Mouse (Mus musculus) bone marrow, adult 2 months (tissue): ENCODE results near the gene Fadd. TPM values are rescaled to one million over a fixed set of nuclear protein-coding genes. Genes with fewer than 3 reads are reported as not detected.

Experiments
- H3K27ac ChIP-seq: fragments of 200-500 bp; 2 replicates; pipeline ENCODE4 v1.5.1; 2012; ENCODE audit warnings: low read depth, mild to moderate bottlenecking, control low read depth, inconsistent platforms, low read length; ENCODE audit not compliant: control insufficient read depth, poor library complexity, insufficient read depth
- H3K4me1 ChIP-seq: fragments of 200-500 bp; 2 replicates; pipeline ENCODE4 v1.6.1; 2011; ENCODE audit warnings: low read length; ENCODE audit not compliant: control insufficient read depth, insufficient read depth
- H3K4me3 ChIP-seq: fragments of 200-500 bp; replicated peaks from 2 replicates; pipeline ENCODE3; 2011; ENCODE audit warnings: mild to moderate bottlenecking, low read depth, low read length, control low read depth; ENCODE audit not compliant: control insufficient read depth
- CTCF ChIP-seq: fragments of 200-500 bp; IDR thresholded peaks from 2 replicates; pipeline ENCODE4 v1.5.1; 2011; ENCODE audit warnings: low read length, control low read depth; ENCODE audit not compliant: control insufficient read depth, insufficient read depth
- POLR2A ChIP-seq: fragments of 200-500 bp; IDR thresholded peaks from 2 replicates; pipeline ENCODE4 v1.6.1; 2011; ENCODE audit warnings: low read depth, mild to moderate bottlenecking, control low read depth, low read length, borderline replicate concordance; ENCODE audit not compliant: control insufficient read depth
- WGBS: fragments of 180-500 bp; shearing (Covaris S2); methylation state at CpG from one replicate; pipeline ENCODE4 v1.1.7; 2018; 5-methylcytosine and 5-hydroxymethylcytosine counted together
- polyA plus RNA-seq: library from polyadenylated mRNA; stranded (reverse); fragments of >200 nt; gene quantifications from 2 replicates; pipeline ENCODE4 v1.2.4, GENCODE M21; 2011; ENCODE audit warnings: low replicate concordance; ENCODE audit not compliant: missing spikeins, insufficient read depth, insufficient read length

Fadd gene
- polyA plus RNA-seq, 1 experiment = 5.4 TPM

DNA sequence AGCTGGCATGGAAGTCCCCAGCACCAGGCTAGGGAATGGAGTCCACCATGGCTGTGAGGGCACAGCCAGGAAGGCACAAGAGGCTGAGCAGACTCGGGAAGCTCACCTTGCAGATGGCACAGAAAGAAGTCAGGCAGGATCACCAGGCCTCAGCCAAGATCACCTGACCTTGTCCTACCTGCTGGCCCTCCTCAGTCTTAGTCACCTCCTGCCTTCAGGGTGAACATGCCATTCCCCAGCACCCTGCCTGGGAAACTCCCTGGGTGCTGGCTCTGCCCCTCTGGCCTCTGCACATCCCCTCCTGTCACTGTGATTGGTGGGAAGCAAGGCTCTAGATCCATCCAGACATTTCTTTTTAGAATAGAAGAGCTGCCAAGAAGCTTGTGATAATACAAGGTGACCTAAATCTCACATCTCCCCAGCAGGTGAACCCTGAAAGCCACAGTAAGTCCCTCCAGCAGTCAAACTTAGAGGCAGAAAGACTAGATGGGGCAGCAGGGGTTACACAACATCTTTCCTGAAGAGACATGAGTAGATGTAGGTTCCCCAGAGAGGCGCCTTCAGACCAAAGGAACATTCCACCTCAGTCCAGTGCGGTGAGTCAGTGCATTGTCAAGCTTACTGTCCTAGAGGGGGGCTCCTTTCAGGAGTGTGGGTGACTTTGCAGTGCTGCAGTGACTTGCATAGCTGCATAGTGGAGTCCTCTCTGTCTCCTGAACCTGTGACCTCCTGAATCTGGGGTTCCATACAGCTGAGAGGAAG lies 15.2 kb downstream of the Fadd start:
- peaks cover 2% of the 10 kb centered on the region for H3K4me1 ChIP-seq
- no peak overlapping the region for H3K4me3 ChIP-seq
- WGBS = 48% methylated on average over 3 of the region's 3 CpGs
- H3K27ac ChIP-seq = 0 out of 2 replicates have a peak overlapping the region, but pooled peaks have one; percentile 10
- TF ChIP-seq POLR2A (no peak), CTCF (no peak)

DNA sequence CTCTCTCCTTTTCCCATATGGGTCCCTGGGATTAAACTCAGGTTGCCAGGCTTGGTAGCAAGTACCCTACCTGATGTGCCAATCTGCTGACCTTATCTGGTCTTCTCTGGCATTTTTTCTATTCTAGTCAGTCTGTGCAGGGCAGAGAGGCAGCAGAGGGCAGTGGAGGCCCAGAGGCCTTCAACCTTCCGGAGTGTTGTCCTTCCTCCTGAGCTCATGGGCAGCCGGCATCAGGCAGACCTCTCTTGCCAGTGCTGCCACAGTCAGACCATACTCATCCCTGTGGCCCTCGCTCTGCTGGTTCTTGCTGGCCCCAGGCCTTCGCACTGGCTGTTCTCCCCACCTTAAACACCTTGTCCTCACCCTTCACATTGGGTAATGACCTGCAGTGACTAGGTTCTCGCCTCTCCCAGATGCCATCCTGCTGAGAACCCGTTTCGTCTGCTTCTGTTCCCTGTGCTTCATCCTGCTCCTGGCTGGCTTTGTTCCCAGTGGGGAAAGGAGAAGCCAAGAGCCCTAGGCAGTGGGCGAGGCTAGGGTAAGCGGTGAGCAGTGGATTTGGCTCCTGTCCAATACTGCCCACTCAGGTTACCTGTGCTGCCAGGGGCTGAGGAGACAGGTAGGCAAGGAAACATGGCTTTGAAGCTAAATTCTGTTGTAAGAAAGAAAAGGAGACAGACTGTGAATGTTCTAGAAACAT lies 18.7 kb downstream of the Fadd start:
- peaks cover 1% of the 10 kb centered on the region for H3K4me1 ChIP-seq
- TF ChIP-seq CTCF = no peak
- no peak for TF ChIP-seq POLR2A
- 81% methylated on average over 9 of the region's 9 CpGs for WGBS
- H3K4me3 ChIP-seq = no peak overlapping the region
- H3K27ac ChIP-seq = no peak overlapping the region

DNA sequence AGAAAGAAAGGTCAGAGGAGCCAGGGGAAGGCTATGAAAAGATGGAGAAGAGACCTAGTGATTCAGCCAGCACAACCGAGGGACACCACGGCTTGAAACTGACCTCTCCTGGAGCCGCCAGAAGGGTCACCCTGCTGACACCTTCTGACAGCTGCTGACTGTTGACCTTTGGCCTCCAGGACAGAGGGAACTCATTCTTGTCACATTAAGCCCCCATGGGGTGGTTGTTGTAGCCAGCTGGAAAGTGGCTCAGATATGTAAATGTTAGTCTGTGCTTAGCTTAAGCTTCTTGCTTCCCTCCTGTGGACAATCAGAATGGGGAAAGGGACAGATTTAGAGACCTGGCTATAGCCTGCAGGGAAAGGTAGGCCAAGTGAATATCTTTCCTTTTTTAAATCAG lies 20.2 kb downstream of the Fadd start:
- no peak overlapping the region for H3K4me3 ChIP-seq
- WGBS = 86% methylated on average over 3 of the region's 3 CpGs
- H3K27ac ChIP-seq = no peak overlapping the region
- TF ChIP-seq CTCF (no peak), POLR2A (no peak)
- H3K4me1 ChIP-seq = no peaks in the 10 kb centered on the region; the same call in 1 of the 2 replicates

DNA sequence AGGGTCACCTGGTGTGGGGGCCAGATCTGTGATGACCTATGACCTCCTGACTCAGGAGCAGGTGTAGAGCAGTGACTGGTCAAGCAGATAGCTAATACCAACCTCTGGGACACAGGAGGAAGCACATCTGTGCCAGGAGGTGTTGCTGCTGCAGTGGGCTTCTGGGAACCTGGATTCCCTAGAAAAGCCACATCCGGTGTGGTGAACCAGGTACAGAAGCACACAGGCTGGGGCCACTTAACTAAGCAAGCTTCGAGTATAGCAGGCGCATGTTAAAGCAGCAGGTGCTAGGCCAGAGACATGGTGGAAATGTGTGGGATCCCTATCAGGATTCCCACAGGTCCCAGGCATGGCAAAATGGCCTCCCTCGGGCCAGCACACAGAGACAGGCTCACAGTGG lies 21.7 kb downstream of the Fadd start:
- 72% methylated on average over 4 of the region's 4 CpGs for WGBS

DNA sequence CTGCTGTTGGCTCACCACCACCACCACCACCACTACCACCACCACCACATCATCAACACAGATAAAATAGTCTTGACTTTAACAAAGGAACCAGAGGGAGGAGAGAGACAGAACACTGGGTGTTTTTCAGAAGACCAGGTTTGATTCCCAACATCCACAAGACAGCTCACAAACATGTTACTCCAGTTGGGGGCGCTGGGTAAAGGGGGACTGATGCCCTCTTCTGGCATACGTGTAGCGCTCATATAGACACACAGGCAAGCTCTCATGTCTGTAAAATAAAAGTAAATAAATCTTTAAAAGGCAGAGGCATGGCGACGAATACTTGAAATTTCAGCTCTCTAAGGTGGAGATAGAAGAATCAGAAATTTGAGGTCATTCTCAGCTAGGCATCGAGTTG lies 23.7 kb downstream of the Fadd start:
- TF ChIP-seq CTCF (no peak), POLR2A (no peak)
- Histone ChIP-seq H3K27ac (no peak overlapping the region), H3K4me1 (no peaks in the 10 kb centered on the region; the same call in 1 of the 2 replicates), H3K4me3 (no peak overlapping the region)
- 44% methylated on average over 6 of the region's 6 CpGs for WGBS

More for the DNA sequence above, 21.7 kb downstream of the Fadd start:
- no peak for TF ChIP-seq POLR2A
- TF ChIP-seq CTCF = no peak
- H3K4me3 ChIP-seq = no peak overlapping the region
- H3K27ac ChIP-seq = no peak overlapping the region
- no peaks in the 10 kb centered on the region for H3K4me1 ChIP-seq

DNA sequence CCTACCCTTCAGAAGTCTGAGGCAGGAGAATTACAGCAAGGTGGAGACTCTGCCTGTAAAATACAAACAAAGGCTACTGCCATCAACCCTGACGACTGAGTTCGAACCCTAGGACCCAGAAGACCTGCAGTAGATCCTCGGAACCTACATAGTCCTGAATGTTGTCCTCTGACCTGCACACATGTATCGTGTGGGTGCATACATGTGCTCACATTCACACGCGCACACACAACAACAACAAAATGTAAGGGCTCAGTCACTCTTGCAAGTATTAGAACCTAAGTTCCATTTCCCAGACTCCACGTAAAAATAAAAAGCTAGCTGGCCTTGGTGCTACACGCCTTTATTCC lies 28.2 kb downstream of the Fadd start:
- no peaks in the 10 kb centered on the region; the same call in 1 of the 2 replicates for H3K4me1 ChIP-seq
- 30% methylated on average over 8 of the region's 8 CpGs for WGBS
- TF ChIP-seq CTCF = no peak
- TF ChIP-seq POLR2A = no peak
- H3K4me3 ChIP-seq = peak overlapping the region; percentile 79
- H3K27ac ChIP-seq = no peak overlapping the region

DNA sequence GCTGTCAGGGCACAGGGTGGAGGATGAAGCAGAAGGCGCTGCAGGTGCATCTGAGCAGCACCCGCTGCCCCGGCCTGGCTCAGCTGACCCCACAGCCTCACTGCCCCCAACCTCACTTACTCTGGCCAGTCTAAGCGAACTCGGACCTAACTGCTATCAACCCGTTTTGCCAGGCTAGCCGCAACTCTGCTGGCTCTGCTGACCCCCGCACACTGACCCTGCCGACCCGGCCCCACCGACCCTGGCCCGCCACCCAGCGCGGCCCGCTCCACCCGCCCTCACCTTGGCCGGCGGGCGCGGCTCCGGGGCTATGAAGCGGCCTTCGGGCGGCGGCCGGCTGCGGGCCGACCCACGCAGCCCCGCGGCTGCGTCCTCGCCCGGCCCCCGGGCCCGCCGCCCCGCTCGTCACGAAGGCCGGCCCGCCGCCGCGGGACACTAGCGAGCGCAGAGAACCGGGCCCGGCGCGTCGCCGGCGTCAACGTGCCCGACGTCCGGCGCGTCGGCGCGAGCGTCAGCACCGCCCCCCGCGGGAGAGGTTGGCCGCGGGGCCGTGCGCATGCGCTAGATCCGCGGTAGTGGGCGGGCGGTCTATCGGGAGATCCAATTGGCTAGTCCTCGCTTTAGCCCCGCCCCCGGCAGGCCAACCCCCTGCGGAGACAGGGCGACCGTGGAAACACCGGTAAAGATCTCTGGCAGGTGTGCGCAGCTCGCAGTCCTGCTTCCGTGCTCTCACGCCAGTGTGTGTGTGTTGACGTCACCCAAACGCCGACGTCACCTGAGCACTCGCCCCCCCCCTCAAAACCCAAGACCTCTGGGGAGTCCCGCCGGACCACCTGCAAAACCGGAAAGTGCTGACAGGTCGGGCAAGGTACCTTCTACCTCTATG lies 28.8 kb downstream of the Fadd start, which contains the start of gene Ppfia1:
Gene Ppfia1, minus strand, starts transcription at position 493 of the 886 bp plus-strand sequence.
- Histone ChIP-seq H3K4me3 (peak within 1 kb of the TSS; percentile 93), H3K4me1 (no peaks in the 10 kb centered on the region; the same call in 1 of the 2 replicates), H3K27ac (peak within 1 kb of the TSS; percentile 51; the same call in 1 of the 2 replicates)
- TF ChIP-seq POLR2A = peak; percentile 68; the same call in 1 of the 2 replicates
- no peak for TF ChIP-seq CTCF
- under 1% methylated on average over 97 of the region's 97 CpGs for WGBS

DNA sequence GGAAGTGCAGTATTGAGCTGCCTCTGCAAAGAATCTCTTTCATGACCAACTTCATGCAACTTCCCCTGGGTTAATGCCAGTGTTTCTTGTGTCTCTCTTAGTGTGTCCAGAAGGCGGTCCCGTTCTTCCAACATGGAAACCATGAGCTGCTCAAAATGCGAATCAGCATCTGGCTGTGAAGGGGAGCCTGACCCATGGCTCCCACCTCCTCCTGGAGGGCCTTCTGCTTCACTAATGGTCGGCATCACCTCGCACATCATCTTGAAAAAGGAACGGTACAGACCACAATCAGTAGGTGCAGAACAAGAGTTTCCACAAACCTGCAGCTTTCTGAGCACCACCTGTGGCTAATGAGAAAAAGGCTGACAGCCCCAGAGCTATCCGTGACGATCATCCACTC lies 30.0 kb downstream of the Fadd start:
- Histone ChIP-seq H3K4me3 (no peak overlapping the region), H3K4me1 (no peaks in the 10 kb centered on the region; the same call in 1 of the 2 replicates), H3K27ac (no peak overlapping the region)
- TF ChIP-seq POLR2A = no peak
- no peak for TF ChIP-seq CTCF
- WGBS = 85% methylated on average over 8 of the region's 8 CpGs
